ENCODE assay signal across 15 mouse cellular contexts in genomic region chr1:84247111-84247510, GRCm38 (mm10).
A peak's percentile ranks its signal among the peaks of the same experiment; 100 is the strongest.
DNase-seq lines count a peak whose midpoint lies in the region; TF ChIP-seq lines count a peak whose summit lies in the region.
"Had no signal": no experiment of that assay in that cellular context is flagged by ENCODE, and none has a peak within 500 bp of the region (broad histone marks: within the 10 kb centered on the region; RNA-seq: fewer than 3 reads in every experiment).

No protein-coding gene starts in this region.

- H3K36me3 ChIP-seq in heart, adult 2 months (ENCODE audit: control insufficient read depth, insufficient read depth, low read length): no peaks in the 10 kb centered on the region
- H3K36me3 ChIP-seq: embryonic facial prominence, embryonic 10.5 days; heart, embryonic 15.5 days; hindbrain, embryonic 10.5 days; lung, embryonic 15.5 days had no signal

- no peak overlapping the region for H3K27ac ChIP-seq in heart, adult 2 months
- no peak overlapping the region for H3K27ac ChIP-seq in layer of hippocampus, adult 2 months
- H3K27ac ChIP-seq: embryonic facial prominence, embryonic 10.5 days; heart, embryonic 15.5 days; hindbrain, embryonic 10.5 days; lung, embryonic 15.5 days had no signal

- H3K4me1 ChIP-seq in heart, adult 2 months (ENCODE audit: control insufficient read depth, insufficient read depth, low read length): peaks cover 1% of the 10 kb centered on the region
- H3K4me1 ChIP-seq: embryonic facial prominence, embryonic 10.5 days; heart, embryonic 15.5 days; hindbrain, embryonic 10.5 days; lung, embryonic 15.5 days had no signal

- no peak for TF ChIP-seq POLR2A in heart, adult 2 months (IDR thresholded peaks at IDR 0.05; ENCODE audit: insufficient read depth, low read depth, low read length)

- no peak overlapping the region for H3K9ac ChIP-seq in heart, adult 2 months (ENCODE audit: low read depth, low read length)
- H3K9ac ChIP-seq: heart, embryonic 15.5 days; lung, embryonic 15.5 days had no signal

- intact Hi-C loops in heart, adult 2 months (cut with DNase I): no loop called here

- DNase-seq in heart, adult 11 months: peak; percentile 51
- DNase-seq in heart, adult 2 months: no peak
- peak; percentile 16 to 22 for DNase-seq in layer of hippocampus, adult 2 months (ENCODE audit: low spot score in 2 of 2)
- DNase-seq in layer of hippocampus, adult 9-10 months (ENCODE audit: low spot score): no peak
- DNase-seq in right cerebral cortex, postnatal 4 days: peak; percentile 13
- DNase-seq in right cerebral cortex, postnatal 10 days (ENCODE audit: low spot score in 2 of 2): no peak
- DNase-seq in adrenal gland, postnatal 25 days: peak; percentile 31
- DNase-seq: cerebellum, adult 18-20 months; left cerebral cortex, postnatal 4 days; right cerebral cortex, postnatal 14 days; thymus, postnatal 25 days had no signal

- no peaks in the 10 kb centered on the region for H3K27me3 ChIP-seq in heart, adult 2 months (ENCODE audit: control insufficient read depth, insufficient read depth, low read length)
- H3K27me3 ChIP-seq: heart, embryonic 15.5 days; lung, embryonic 15.5 days had no signal

- TF ChIP-seq CTCF in heart, adult 2 months (IDR thresholded peaks at IDR 0.05): no peak
- no peak for TF ChIP-seq CTCF in layer of hippocampus, adult 2 months (conservative IDR thresholded peaks at IDR 0.05)

- no peaks in the 10 kb centered on the region for H3K79me2 ChIP-seq in heart, adult 2 months (replicated peaks; ENCODE audit: control insufficient read depth, insufficient read depth, low read length)

- no peak overlapping the region for H3K4me3 ChIP-seq in heart, adult 2 months
- H3K4me3 ChIP-seq in layer of hippocampus, adult 2 months: no peak overlapping the region
- H3K4me3 ChIP-seq: embryonic facial prominence, embryonic 10.5 days; heart, embryonic 15.5 days; hindbrain, embryonic 10.5 days; lung, embryonic 15.5 days had no signal

- TF ChIP-seq EP300 in heart, adult 2 months (IDR thresholded peaks at IDR 0.05; ENCODE audit: insufficient read depth, low read depth, low read length): no peak

- WGBS in heart, adult 2 months: 74% methylated on average over 3 of the region's 3 CpGs

Comparison
In these comparisons a context has a peak if more than half of its experiments do, and no peak if none do; other contexts are left out.
1. DNase-seq: peak in heart, adult 11 months (single experiment), layer of hippocampus, adult 2 months (2 of 2), right cerebral cortex, postnatal 4 days (single experiment) and adrenal gland, postnatal 25 days (single experiment); none in heart, adult 2 months (0 of 2), layer of hippocampus, adult 9-10 months (single experiment) and right cerebral cortex, postnatal 10 days (0 of 2).